Mouse (Mus musculus): ENCODE results near the gene Taar8b. TPM values are rescaled to one million over a fixed set of nuclear protein-coding genes. Genes with fewer than 3 reads are reported as not detected.

Taar8b gene
- not detected for polyA plus RNA-seq (2017; shearing (Covaris generic))

GRCm38 (mm10) chr10:24092194-24092593, at the start of gene Taar8b:
Gene Taar8b (minus strand): TSS chr10:24092294.

GRCm38 (mm10) chr10:24109434-24109833, 17.3 kb upstream of the Taar8b start, which contains the start of gene Taar9:
Gene Taar9 (minus strand): TSS chr10:24109534.

GRCm38 (mm10) chr10:24101812-24102211, 9.7 kb upstream of the Taar8b start, which contains the start of gene Taar8c:
Gene Taar8c (minus strand): TSS chr10:24101912.

GRCm38 (mm10) chr10:24076200-24076599, 15.9 kb downstream of the Taar8b start, which contains the start of gene Taar8a:
Gene Taar8a (plus strand): TSS chr10:24076500.

GRCm38 (mm10) chr10:24049210-24049609, 42.9 kb downstream of the Taar8b start, which contains the start of gene Taar7f:
Gene Taar7f (plus strand): TSS chr10:24049510.

Other genes with a start within 250 kb of the Taar8b start
- 0.28 TPM for gene Vnn3, start 240.8 kb downstream of the Taar8b start, polyA plus RNA-seq (2017; shearing (Covaris generic))
- not detected for gene Vnn1, start 197.6 kb downstream of the Taar8b start, polyA plus RNA-seq (2017; shearing (Covaris generic))
- gene Taar1, start 171.9 kb downstream of the Taar8b start, polyA plus RNA-seq (2017; shearing (Covaris generic)): not detected
- gene Taar2, start 153.7 kb downstream of the Taar8b start, polyA plus RNA-seq (2017; shearing (Covaris generic)): not detected
- not detected for gene Taar3, start 142.7 kb downstream of the Taar8b start, polyA plus RNA-seq (2017; shearing (Covaris generic))
- not detected for gene Taar4, start 131.8 kb downstream of the Taar8b start, polyA plus RNA-seq (2017; shearing (Covaris generic))
- not detected for gene Taar5, start 121.6 kb downstream of the Taar8b start, polyA plus RNA-seq (2017; shearing (Covaris generic))
- gene Taar6, start 106.6 kb downstream of the Taar8b start, polyA plus RNA-seq (2017; shearing (Covaris generic)): not detected
- gene Taar7a, start 98.8 kb downstream of the Taar8b start, polyA plus RNA-seq (2017; shearing (Covaris generic)): not detected
- not detected for gene Taar7b, start 92.4 kb downstream of the Taar8b start, polyA plus RNA-seq (2017; shearing (Covaris generic))
- gene Taar7d, start 65.1 kb downstream of the Taar8b start, polyA plus RNA-seq (2017; shearing (Covaris generic)): not detected
- not detected for gene Taar7e, start 54.7 kb downstream of the Taar8b start, polyA plus RNA-seq (2017; shearing (Covaris generic))
- not detected for gene Taar7f, start 42.8 kb downstream of the Taar8b start, polyA plus RNA-seq (2017; shearing (Covaris generic))
- 0.38 TPM for gene Taar8a, start 15.8 kb downstream of the Taar8b start, polyA plus RNA-seq (2017; shearing (Covaris generic))
- gene Taar8c, start 9.6 kb upstream of the Taar8b start, polyA plus RNA-seq (2017; shearing (Covaris generic)): not detected
- gene Taar9, start 17.2 kb upstream of the Taar8b start, polyA plus RNA-seq (2017; shearing (Covaris generic)): not detected
- gene Stx7, start 57.0 kb upstream of the Taar8b start, polyA plus RNA-seq (2017; shearing (Covaris generic)): 19.9 TPM
- not detected for gene Moxd1, start 131.2 kb upstream of the Taar8b start, polyA plus RNA-seq (2017; shearing (Covaris generic))

Measured in effector memory CD4-positive, alpha-beta T cell, adult 7 months (primary cell).